Mouse (Mus musculus) embryonic fibroblast, embryonic 13.5 days (primary cell): ENCODE measurements around the gene Zfp981.
"Not testable (repeated sequence)": the region's sequence is repeated elsewhere in the genome, so short reads cannot be mapped to it uniquely, and the experiment has no call there.

Experiments
- CTCF ChIP-seq: IDR thresholded peaks from 2 replicates; pipeline ENCODE4 v1.5.1; 2011; ENCODE audit warnings: mild to moderate bottlenecking, control low read depth, low read length, moderate library complexity, borderline replicate concordance; ENCODE audit not compliant: insufficient read depth
- POLR2A ChIP-seq: IDR thresholded peaks from 2 replicates; pipeline ENCODE4 v1.6.1; 2011; ENCODE audit warnings: low read depth, mild to moderate bottlenecking, control low read depth, low read length, moderate library complexity

- TF ChIP-seq CTCF, POLR2A: not testable (repeated sequence)
Observed at GRCm38 (mm10) chr4:146474181-146474580, 27.6 kb upstream of the Zfp981 start.
